Mouse (Mus musculus): ENCODE results near the gene Dffa. TPM values are rescaled to one million over a fixed set of nuclear protein-coding genes. Genes with fewer than 3 reads are reported as not detected.

The Dffa gene
- total RNA-seq (2021): 10 to 100 TPM; 58.3 to 61.6 TPM
- long read RNA-seq, experiment 1, transcript Dffa-201 (6 exons, 2,457 nt): major isoform, 5 of 12 reads
- long read RNA-seq, experiment 1, partial matches to known transcripts: 3 of 12 reads
- long read RNA-seq, experiment 1, other reads (novel, unspliced or antisense): 0 of 12 reads
- long read RNA-seq, experiment 2, transcript Dffa-202 (5 exons, 1,835 nt): major isoform, 5 of 15 reads
- long read RNA-seq, experiment 2, partial matches to known transcripts: 7 of 15 reads
- long read RNA-seq, experiment 2, other reads (novel, unspliced or antisense): 2 of 15 reads

DNA sequence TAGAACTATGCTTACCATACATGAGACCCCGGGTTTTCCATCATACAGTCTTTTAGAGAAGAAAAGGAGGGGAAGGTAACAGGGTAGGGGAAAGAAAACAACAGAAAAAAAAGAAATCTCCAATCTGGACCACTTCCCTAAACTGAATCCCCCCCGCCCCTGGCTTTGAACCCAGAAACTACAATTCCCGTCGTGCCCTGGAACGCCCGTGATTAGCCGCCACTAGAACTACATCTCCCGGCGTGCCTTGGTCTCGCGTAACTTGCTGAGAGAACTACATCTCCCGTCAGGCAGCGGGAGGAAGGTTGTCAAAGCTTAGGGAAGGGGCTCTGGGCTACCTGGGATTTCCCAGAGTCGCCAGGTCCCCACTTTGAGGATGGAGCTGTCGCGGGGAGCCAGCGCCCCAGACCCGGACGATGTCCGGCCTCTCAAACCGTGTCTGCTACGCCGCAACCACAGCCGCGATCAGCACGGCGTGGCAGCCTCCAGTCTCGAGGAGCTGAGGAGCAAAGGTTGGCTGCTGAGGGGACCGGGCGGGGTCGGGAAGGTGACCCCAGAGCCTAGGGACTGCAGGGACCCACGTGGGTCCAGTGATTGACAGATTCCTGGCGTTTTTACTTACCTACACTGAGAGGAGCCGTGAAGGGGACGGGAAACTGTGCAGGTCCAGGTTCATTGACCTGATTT, at the start of gene Dffa:
TSS of gene Dffa (plus strand) at position 272 of the 687 bp plus-strand sequence.
- intact Hi-C loops (cut with DNase I): no loop called here
- peak; percentile 93 for DNase-seq (ENCODE audit: low spot score in 2 of 2)

DNA sequence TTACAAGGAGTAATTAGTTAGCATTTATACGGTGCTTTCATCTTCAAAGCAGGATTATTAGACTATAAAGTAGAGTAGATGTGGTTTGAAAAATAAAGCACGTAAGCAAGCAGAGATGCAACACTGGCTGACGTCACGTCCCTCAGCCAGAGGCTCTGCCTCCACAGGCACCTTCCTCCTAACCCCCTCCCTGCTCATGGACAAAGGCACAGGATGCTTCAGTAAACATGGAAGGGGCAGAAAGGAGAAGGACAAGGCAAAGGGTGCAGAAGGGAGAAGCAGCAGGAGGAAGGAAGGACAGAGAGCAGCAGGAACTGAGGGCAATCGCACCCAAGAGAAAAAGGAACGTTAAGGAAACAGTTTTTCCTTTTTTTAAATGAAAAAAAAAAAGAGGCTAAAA, 48.1 kb upstream of the Dffa start:
- no peak for DNase-seq (ENCODE audit: low spot score in 2 of 2)
- intact Hi-C loops (cut with DNase I): no loop called here

DNA sequence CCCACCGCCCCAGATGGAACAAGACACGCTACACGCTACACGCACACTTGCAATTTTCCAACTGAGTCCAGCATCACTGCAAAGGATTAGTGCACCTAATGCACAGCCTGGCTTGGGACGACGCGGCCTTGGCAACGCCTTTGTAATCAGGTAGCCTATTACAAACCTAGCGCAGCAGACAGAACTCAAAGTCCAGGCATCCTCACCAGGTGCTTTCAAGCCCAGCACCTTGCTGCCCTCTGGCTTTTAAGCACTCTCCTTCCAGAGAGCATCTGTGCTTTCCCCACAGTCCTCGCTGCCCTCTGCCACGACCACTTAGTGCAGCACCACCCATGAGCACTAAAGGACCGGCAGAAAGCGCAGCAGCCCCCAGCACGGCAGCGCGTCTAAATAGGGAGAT, 47.0 kb upstream of the Dffa start:
- no peak for DNase-seq (ENCODE audit: low spot score in 2 of 2)
- intact Hi-C loops (cut with DNase I): no loop called here

DNA sequence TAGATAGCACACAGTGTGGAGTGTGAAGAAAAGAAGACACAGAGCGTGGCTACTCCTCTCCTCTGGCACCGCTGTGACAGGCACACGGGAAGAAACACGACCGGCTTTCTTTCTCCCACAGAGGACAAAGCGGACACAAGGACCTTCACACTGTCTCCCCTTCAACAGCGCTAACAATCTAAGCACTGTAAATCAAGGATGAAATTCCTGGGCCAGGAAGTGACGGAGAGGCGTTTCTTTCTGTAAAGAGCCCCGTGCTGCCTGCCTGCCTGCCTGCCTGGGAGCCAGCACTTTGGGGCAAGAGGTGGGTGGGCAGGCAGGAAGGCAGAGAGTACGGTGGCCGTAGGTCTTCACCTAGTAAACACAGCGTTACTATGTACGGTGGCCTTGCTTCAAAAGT, 46.5 kb upstream of the Dffa start:
- intact Hi-C loops (cut with DNase I): no loop called here
- DNase-seq (ENCODE audit: low spot score in 2 of 2): no peak

DNA sequence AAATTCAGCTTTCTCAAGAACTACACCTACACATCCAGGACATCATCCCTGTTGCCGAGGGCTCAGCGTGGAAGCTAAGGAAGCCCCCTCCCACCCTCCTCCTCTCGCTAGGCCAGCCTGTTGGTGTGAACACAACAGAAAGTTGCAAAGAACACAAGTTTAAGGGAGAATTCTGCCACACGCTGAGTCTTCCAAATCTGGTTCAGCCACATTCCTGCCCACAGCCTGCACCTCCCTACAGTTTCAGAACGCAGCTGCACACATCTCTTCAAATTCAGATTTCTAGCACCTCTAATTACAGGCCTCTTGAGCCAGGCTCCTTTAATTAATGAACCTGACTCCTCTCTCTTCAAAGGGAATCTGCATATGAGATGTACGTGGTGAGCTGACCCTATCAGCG, 45.6 kb upstream of the Dffa start:
- intact Hi-C loops (cut with DNase I): no loop called here
- no peak for DNase-seq (ENCODE audit: low spot score in 2 of 2)

DNA sequence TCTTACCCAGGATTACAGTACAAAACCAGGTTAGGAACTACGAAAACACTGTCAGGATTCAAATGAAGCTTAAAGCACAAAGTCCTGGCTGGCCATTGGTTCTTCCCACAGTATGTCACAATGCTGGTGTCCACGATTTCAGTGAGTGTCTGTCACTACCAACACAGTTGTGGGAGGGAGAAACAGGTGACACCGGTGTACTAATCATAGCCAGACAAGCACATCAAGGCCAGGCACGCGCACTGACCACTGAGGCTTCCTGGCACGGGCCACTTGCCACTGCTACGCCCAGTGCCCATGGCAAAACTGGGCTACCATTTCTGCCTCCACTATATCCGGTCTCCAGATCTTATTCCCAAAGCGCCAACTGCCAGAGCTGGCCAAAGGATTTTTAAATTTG, 44.2 kb upstream of the Dffa start:
- no peak for DNase-seq (ENCODE audit: low spot score in 2 of 2)
- intact Hi-C loops (cut with DNase I): loop anchor here (5.0 kb wide), 1 partner anchor 317 kb away; no protein-coding TSS in a partner anchor

DNA sequence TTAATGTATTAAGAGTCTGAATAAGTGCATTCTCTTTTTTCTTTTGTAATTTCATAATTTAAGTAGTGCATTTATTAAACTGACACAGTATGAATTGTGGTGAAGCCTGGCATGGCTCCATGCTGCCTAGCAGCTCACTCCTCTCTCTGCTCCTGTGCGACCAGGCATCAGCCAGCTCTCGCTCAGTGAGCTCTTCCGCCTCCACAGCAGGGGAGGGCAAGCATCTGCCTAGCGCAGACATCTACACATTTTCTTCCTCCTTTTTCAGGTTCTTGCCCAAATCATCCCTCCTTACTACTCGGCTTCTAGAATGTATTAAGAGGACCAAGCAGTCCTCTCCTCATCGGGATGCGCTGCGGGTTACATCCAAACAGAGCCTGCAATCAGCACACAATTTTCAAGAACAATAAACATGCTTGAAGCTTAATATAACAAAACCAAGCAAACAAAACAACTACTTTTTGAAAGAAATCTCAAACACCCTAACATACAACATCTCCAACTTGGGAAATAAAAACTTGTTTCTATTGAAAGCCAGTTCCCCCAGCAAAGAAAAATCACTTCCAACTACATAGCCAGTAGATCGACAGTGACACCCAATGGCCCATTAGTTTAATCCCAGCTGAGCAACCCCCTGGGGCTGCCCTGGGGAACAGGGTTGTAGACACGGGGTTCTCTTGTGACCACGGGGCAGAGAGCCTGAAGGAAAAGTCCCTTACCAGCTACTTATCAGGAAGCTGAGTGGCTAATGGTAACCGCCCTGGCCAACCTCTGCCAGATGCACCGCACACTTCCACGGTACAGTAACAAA, 43.1 kb upstream of the Dffa start:
- intact Hi-C loops (cut with DNase I): loop anchor here (5.0 kb wide), 1 partner anchor 319 kb away; no protein-coding TSS in a partner anchor
- DNase-seq (ENCODE audit: low spot score in 2 of 2): no peak

DNA sequence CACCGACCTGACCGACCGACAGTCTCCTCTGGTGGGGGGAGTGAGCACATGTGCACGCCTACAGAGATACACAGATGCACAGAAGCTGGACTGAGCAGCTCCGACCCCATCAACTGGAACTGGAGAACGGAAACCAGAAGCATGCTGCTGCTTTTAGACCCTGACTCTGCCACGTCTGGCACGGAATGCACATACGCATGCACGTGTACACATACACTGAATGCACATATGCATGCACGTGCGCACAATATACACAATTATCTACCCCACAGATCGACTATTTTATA, 42.6 kb upstream of the Dffa start:
- no peak for DNase-seq (ENCODE audit: low spot score in 2 of 2)
- intact Hi-C loops (cut with DNase I): loop anchor here (5.0 kb wide), 1 partner anchor 319 kb away; no protein-coding TSS in a partner anchor

DNA sequence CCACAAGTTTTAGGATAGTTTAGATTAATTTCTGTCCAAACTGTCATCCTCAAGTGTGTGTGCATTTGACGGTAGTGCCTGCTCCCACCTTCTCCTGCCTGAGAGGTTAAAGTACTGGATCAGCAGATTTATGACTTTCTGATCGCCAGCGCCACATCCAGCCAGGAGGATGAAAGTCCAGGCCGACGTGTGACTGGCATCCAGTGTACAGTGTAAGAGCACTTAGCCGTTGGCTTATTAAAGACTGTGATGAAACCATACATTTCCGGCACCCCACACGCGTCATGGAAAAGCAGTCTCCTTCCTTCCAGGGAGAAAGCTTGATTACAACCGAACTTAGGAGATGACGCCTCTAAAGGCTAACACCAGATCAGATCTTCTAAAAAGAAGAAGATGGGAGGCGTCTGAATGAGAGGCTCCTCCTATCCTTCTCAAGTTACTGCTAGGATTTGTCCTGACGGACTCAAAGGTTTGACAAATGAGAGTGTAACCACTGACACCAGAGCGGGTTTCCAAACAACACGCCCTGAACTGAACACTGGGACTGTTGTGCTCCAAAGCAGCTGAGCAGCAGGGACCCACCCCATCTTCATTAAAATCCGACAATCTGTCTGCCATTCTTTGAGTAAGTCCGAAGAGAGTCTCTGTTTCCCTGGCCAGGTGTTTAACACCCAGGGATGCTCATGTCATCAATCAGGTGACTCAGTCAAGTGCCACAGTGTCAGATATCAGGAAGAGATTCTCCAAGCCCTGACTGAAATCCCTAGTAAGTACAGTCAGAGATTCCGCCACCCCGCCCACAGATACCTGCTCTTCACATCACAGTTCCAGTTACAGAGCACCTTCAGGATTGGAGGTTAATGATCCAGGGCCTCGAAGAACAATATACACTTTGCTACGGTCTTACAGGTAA, 41.3 kb upstream of the Dffa start:
- intact Hi-C loops (cut with DNase I): loop anchor here (5.0 kb wide), 1 partner anchor 320 kb away; no protein-coding TSS in a partner anchor

DNA sequence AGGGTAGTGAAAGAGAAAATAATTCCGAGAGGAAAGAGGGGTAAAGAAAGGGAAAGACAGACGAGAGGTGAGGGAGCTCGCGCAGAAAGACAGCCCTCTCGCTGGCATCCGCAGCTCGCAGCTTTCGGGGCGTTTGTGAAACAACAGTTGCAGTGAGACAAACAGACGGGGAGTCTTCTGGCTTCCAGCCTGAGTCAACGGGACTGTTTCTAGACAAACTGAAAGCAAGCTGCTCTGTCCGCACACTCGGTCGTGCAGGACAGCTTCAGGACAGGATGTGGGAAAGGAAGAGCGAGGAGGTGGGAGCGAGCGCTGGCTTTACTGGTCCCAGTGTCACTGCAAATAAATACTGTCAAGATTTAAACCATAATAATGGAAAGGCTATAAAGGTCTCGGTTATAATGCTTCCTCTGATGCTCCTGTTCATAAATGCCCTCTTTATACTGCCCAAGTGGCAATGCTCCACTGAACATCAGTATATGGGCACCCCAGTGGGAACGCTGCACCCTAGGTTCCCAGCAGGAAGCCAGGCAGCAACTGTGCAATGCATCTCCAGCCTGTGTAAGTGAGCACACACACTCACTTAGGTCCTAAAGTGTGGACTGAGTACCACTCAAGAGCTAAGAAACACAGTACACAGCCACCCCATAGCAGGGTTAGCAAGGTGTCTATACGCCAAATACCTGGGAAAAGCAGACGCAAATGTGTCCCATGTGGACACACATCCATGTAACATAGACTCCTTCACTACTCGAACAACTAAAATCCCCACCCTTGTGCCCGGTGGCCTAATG, 39.7 kb upstream of the Dffa start:
- intact Hi-C loops (cut with DNase I): loop anchor here (5.0 kb wide), 1 partner anchor 322 kb away; no protein-coding TSS in a partner anchor

More for the DNA sequence above, 41.3 kb upstream of the Dffa start:
- no peak for DNase-seq (ENCODE audit: low spot score in 2 of 2)

DNA sequence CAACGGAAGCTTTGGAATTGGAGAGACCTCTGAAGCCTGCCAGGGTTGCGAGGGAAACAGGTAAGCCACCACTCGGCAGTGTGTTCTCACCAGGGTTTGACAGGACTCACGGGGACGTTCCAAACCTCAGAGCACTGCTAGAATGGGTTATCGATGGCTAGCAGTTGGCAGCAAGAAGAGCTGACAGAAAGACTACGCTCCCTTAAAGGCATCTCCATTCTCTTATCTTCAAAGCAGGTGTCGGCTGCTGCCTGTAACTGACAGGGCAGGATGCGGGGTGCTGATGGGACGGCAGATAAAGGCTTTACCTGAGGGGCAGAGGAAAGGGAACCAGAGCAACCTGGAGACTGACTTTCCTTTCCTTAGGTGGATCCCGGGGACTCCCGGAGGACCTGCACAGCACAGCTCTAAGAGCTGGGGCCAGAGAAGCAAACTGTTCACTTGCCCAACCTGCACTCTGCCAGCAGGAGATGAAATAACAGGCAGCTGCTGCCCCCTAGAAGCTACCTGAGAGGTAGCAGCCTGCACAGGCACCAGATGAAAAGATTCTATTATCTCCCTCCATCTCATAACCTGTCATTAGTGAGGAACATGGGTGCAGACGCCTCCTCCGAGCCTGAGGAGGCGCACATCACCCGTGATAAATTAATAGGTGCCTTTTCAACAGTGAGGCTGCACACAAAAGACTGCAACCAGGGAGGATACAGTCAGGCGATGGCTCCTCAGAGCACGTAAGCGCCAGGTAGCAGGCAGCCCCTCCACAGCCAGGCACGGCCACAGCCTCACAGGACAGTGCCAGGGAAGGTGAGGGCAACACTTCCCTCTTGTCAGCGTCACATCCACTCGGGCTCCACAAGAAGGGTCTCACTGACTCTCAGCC, 37.0 kb upstream of the Dffa start:
- intact Hi-C loops (cut with DNase I): no loop called here
- DNase-seq (ENCODE audit: low spot score in 2 of 2): peak in 1 of 2 experiments; percentile 30

More for the DNA sequence above, 39.7 kb upstream of the Dffa start:
- DNase-seq (ENCODE audit: low spot score in 2 of 2): no peak

DNA sequence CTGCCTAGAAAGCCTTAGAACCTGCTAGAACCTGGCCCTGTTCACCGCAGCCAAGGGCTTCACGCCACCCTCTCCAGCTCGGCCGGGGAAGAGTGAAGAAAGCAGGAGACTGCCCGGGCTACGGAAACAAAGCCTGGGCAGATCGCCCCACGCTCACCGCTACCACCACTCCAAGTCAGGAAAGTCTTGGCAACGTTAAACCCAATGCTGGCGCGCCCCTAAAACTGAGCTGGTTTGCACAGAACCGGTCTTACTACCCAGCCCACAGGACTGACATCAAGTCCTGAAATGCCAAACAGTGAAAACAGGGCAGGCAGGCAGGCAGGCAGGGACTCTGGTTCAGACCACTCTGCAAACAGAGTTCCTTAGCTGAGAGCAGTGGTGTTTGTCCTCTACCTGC, 28.9 kb upstream of the Dffa start:
- intact Hi-C loops (cut with DNase I): no loop called here
- DNase-seq (ENCODE audit: low spot score in 2 of 2): no peak

DNA sequence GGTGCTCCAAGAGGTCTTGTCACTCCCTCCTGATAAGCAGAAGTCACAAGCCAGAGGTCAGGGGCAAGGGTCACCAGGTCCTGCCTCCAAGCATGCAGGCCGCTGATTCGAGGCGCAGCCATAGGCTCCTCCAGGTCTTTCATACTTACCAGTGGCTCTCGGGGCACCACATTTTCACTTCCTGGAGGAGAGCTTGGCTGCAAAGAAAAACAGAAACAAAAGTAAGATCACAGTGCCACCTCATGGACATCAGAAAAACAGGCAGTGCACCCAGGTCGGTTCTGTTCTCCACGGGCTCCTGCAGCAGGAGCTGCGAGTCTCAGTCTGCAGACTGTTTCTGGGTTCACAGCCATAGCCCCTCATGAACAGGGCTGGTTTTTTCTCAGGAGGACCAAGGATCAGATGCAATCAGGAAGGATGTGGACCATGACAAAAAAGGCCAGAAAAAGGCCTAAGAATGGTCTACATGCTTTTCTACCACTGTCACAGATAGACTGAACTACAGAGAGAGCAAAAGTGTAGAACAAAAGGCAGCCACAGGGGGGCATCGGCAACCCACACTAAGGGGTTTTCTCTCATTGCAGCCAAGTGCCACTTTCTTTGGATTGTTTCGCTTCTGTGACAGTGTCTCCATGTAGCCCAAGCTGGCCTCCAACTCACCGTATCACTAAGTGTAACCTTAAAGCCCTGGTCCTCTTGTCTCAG, 27.9 kb upstream of the Dffa start:
- DNase-seq (ENCODE audit: low spot score in 2 of 2): peak; percentile 70 to 84
- intact Hi-C loops (cut with DNase I): loop anchor here (2.0 kb wide), 1 partner anchor 61 kb away; the partner anchor contains the start of gene Cenps

DNA sequence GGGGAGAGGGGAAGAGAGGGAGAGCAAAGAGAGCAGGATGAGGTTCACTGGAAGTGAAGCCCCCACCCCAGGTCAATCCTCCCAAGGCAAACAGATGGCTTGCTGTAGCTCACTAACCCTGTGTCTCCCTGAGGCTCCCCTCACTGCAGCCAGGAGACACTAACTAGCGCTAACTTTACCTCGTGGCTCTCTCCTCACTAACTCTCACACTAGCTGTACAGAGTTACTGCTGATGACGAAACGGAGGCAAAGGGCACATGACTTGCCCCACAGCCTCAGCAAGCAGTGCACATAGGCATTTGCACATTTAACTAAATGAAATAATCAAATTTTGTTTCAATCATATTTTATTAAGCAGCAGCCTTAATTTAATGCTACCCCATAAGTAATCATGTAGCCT, 25.7 kb upstream of the Dffa start:
- no peak for DNase-seq (ENCODE audit: low spot score in 2 of 2)
- intact Hi-C loops (cut with DNase I): no loop called here

DNA sequence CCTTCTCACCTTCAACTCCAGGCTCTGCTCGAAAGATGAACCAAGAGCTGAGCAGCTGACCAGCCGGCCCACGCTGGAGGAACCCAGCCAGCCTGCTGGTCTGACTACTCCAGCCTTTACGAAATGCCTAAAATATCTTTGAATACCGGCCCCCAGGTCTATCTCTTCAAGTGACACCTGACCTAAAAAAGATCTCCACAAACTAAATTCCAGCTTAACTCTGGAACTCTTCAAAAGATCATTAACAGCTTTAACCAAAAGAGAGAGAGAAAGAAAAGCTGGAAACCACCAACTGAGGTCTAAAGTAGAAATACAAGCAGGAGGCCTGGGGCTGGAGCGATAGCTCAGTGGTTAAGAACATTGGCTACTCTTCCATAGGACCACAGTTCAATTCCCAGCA, 24.3 kb upstream of the Dffa start:
- no peak for DNase-seq (ENCODE audit: low spot score in 2 of 2)
- intact Hi-C loops (cut with DNase I): no loop called here

DNA sequence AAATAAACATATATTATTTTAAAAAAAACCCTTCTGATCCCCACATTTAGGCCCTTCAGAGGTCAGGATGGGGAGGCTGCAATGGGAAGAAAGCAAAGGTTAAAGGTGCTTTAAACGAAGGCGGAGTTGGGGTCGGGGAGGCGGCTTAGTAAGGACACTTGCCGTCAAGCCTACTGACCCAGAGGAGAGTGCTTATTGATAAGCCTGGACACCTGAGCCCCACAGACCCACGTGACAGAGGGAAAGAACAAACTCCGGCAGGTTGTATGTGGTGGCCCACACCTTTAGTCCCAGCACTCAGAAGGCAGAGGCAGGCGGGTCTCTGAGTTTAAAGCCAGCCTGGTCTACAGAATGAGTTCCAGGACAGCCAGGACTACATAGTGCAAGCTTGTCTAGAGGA, 23.8 kb upstream of the Dffa start:
- DNase-seq (ENCODE audit: low spot score in 2 of 2): no peak
- intact Hi-C loops (cut with DNase I): no loop called here

DNA sequence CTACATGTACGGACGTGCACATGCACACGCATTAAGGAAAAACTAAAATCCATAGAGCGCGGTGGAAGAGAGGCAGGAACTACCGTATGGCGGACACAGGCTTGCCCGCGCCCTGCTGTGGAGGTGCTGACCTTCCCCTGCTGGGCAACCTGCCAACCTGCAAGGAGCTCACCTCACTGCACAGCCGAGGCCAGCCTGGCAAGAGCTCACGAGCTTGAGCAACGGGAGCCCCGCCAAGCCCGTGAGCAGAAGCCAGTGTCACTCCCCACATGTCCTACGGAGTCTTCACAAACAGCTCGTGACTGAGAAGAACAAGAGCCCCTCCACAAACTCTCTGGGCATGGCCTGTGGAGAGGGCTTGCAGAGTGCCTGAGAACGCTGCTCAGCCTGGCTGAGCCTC, 22.4 kb upstream of the Dffa start:
- intact Hi-C loops (cut with DNase I): no loop called here
- no peak for DNase-seq (ENCODE audit: low spot score in 2 of 2)
